Mouse (Mus musculus): ENCODE results near the gene Mgrn1. TPM values are rescaled to one million over a fixed set of nuclear protein-coding genes. Genes with fewer than 3 reads are reported as not detected.

Gene Mgrn1
- polyA plus RNA-seq, 1 experiment from 2014 or later = 57.8 TPM

- ATAC-seq = no peak
- Histone ChIP-seq H3K4me3 (ENCODE audit: low read depth, low read length) (no peak overlapping the region), H3K27ac (ENCODE audit: low read depth, low read length) (no peak overlapping the region), H3K36me3 (ENCODE audit: control insufficient read depth, insufficient read depth) (peaks cover 73% of the 10 kb centered on the region), H3K9ac (ENCODE audit: low read depth, low read length) (no peak overlapping the region), H3K4me2 (replicated peaks; ENCODE audit: low read depth) (no peak overlapping the region), H3K9me3 (ENCODE audit: control insufficient read depth) (no peaks in the 10 kb centered on the region), H3K27me3 (replicated peaks; ENCODE audit: control insufficient read depth, insufficient read depth, low read length) (no peaks in the 10 kb centered on the region), H3K4me1 (replicated peaks; ENCODE audit: control insufficient read depth, insufficient read depth, low read length) (no peaks in the 10 kb centered on the region)
- no peak for TF ChIP-seq CTCF (IDR thresholded peaks at IDR 0.05; ENCODE audit: low read depth)
- 71% methylated on average over 4 of the region's 4 CpGs for WGBS
These were observed 34.5 kb downstream of the Mgrn1 start for GRCm38 (mm10) chr16:4920556-4920955.

- H3K27me3 ChIP-seq (replicated peaks; ENCODE audit: control insufficient read depth, insufficient read depth, low read length) = no peaks in the 10 kb centered on the region
- no peak for ATAC-seq
- no peak overlapping the region for H3K4me3 ChIP-seq (ENCODE audit: low read depth, low read length)
- no peaks in the 10 kb centered on the region for H3K4me1 ChIP-seq (replicated peaks; ENCODE audit: control insufficient read depth, insufficient read depth, low read length)
- 95% methylated on average over 6 of the region's 6 CpGs for WGBS
- no peak overlapping the region for H3K27ac ChIP-seq (ENCODE audit: low read depth, low read length)
- TF ChIP-seq CTCF (IDR thresholded peaks at IDR 0.05; ENCODE audit: low read depth) = no peak
- H3K9ac ChIP-seq (ENCODE audit: low read depth, low read length) = no peak overlapping the region
- H3K4me2 ChIP-seq (replicated peaks; ENCODE audit: low read depth) = no peak overlapping the region
- H3K9me3 ChIP-seq (ENCODE audit: control insufficient read depth) = no peaks in the 10 kb centered on the region
- peaks cover 79% of the 10 kb centered on the region for H3K36me3 ChIP-seq (ENCODE audit: control insufficient read depth, insufficient read depth)
These were observed 36.4 kb downstream of the Mgrn1 start for GRCm38 (mm10) chr16:4922481-4922880.

GRCm38 (mm10) chr16:4923996-4924395 is 37.9 kb downstream of the Mgrn1 start:
- Histone ChIP-seq H3K4me2 (replicated peaks; ENCODE audit: low read depth) (no peak overlapping the region), H3K4me1 (replicated peaks; ENCODE audit: control insufficient read depth, insufficient read depth, low read length) (no peaks in the 10 kb centered on the region), H3K36me3 (ENCODE audit: control insufficient read depth, insufficient read depth) (peaks cover 92% of the 10 kb centered on the region), H3K9me3 (ENCODE audit: control insufficient read depth) (no peaks in the 10 kb centered on the region), H3K9ac (ENCODE audit: low read depth, low read length) (no peak overlapping the region), H3K4me3 (ENCODE audit: low read depth, low read length) (no peak overlapping the region), H3K27me3 (replicated peaks; ENCODE audit: control insufficient read depth, insufficient read depth, low read length) (no peaks in the 10 kb centered on the region), H3K27ac (ENCODE audit: low read depth, low read length) (no peak overlapping the region)
- WGBS = 90% methylated on average over 5 of the region's 5 CpGs
- no peak for TF ChIP-seq CTCF (IDR thresholded peaks at IDR 0.05; ENCODE audit: low read depth)
- no peak for ATAC-seq

- no peak overlapping the region for H3K9ac ChIP-seq (ENCODE audit: low read depth, low read length)
- H3K4me2 ChIP-seq (replicated peaks; ENCODE audit: low read depth) = no peak overlapping the region
- no peaks in the 10 kb centered on the region for H3K9me3 ChIP-seq (ENCODE audit: control insufficient read depth)
- H3K27me3 ChIP-seq (replicated peaks; ENCODE audit: control insufficient read depth, insufficient read depth, low read length) = no peaks in the 10 kb centered on the region
- ATAC-seq = no peak
- peaks cover 93% of the 10 kb centered on the region for H3K36me3 ChIP-seq (ENCODE audit: control insufficient read depth, insufficient read depth)
- WGBS = 86% methylated on average over 7 of the region's 7 CpGs
- H3K4me3 ChIP-seq (ENCODE audit: low read depth, low read length) = no peak overlapping the region
- H3K4me1 ChIP-seq (replicated peaks; ENCODE audit: control insufficient read depth, insufficient read depth, low read length) = 0 out of 2 replicates have a peak, but pooled peaks cover 2% of the 10 kb centered on the region
- H3K27ac ChIP-seq (ENCODE audit: low read depth, low read length) = no peak overlapping the region
- TF ChIP-seq CTCF (IDR thresholded peaks at IDR 0.05; ENCODE audit: low read depth) = no peak
These were observed 41.9 kb downstream of the Mgrn1 start for GRCm38 (mm10) chr16:4927967-4928366.

- Histone ChIP-seq H3K9ac (ENCODE audit: low read depth, low read length) (no peak overlapping the region), H3K27ac (ENCODE audit: low read depth, low read length) (no peak overlapping the region), H3K4me2 (replicated peaks; ENCODE audit: low read depth) (no peak overlapping the region), H3K9me3 (ENCODE audit: control insufficient read depth) (no peaks in the 10 kb centered on the region), H3K36me3 (ENCODE audit: control insufficient read depth, insufficient read depth) (peaks cover 91% of the 10 kb centered on the region), H3K27me3 (replicated peaks; ENCODE audit: control insufficient read depth, insufficient read depth, low read length) (no peaks in the 10 kb centered on the region), H3K4me1 (replicated peaks; ENCODE audit: control insufficient read depth, insufficient read depth, low read length) (0 out of 2 replicates have a peak, but pooled peaks cover 2% of the 10 kb centered on the region), H3K4me3 (ENCODE audit: low read depth, low read length) (no peak overlapping the region)
- no peak for ATAC-seq
- TF ChIP-seq CTCF (IDR thresholded peaks at IDR 0.05; ENCODE audit: low read depth) = no peak
- 67% methylated on average over 2 of the region's 2 CpGs for WGBS
These were observed 42.4 kb downstream of the Mgrn1 start for GRCm38 (mm10) chr16:4928474-4928873.

- Histone ChIP-seq H3K4me1 (replicated peaks; ENCODE audit: control insufficient read depth, insufficient read depth, low read length) (0 out of 2 replicates have a peak, but pooled peaks cover 2% of the 10 kb centered on the region), H3K9ac (ENCODE audit: low read depth, low read length) (no peak overlapping the region), H3K36me3 (ENCODE audit: control insufficient read depth, insufficient read depth) (peaks cover 90% of the 10 kb centered on the region), H3K4me3 (ENCODE audit: low read depth, low read length) (no peak overlapping the region), H3K27me3 (replicated peaks; ENCODE audit: control insufficient read depth, insufficient read depth, low read length) (no peaks in the 10 kb centered on the region), H3K9me3 (ENCODE audit: control insufficient read depth) (no peaks in the 10 kb centered on the region), H3K27ac (ENCODE audit: low read depth, low read length) (peak overlapping the region; percentile 41), H3K4me2 (replicated peaks; ENCODE audit: low read depth) (0 out of 2 replicates have a peak overlapping the region, but pooled peaks have one; percentile 7)
- TF ChIP-seq CTCF (IDR thresholded peaks at IDR 0.05; ENCODE audit: low read depth) = peak; percentile 62
- WGBS = 46% methylated on average over 3 of the region's 3 CpGs
- peak; percentile 74 for ATAC-seq
These were observed 46.4 kb downstream of the Mgrn1 start for GRCm38 (mm10) chr16:4932429-4932828.

GRCm38 (mm10) chr16:4935430-4935829 is 49.4 kb downstream of the Mgrn1 start:
- no peaks in the 10 kb centered on the region for H3K9me3 ChIP-seq (ENCODE audit: control insufficient read depth)
- 98% methylated on average over 31 of the region's 31 CpGs for WGBS
- no peak overlapping the region for H3K4me2 ChIP-seq (replicated peaks; ENCODE audit: low read depth)
- H3K27ac ChIP-seq (ENCODE audit: low read depth, low read length) = no peak overlapping the region
- no peak overlapping the region for H3K9ac ChIP-seq (ENCODE audit: low read depth, low read length)
- H3K27me3 ChIP-seq (replicated peaks; ENCODE audit: control insufficient read depth, insufficient read depth, low read length) = no peaks in the 10 kb centered on the region
- TF ChIP-seq CTCF (IDR thresholded peaks at IDR 0.05; ENCODE audit: low read depth) = no peak
- H3K4me3 ChIP-seq (ENCODE audit: low read depth, low read length) = no peak overlapping the region
- peaks cover 2% of the 10 kb centered on the region for H3K4me1 ChIP-seq (replicated peaks; ENCODE audit: control insufficient read depth, insufficient read depth, low read length)
- H3K36me3 ChIP-seq (ENCODE audit: control insufficient read depth, insufficient read depth) = peaks cover 72% of the 10 kb centered on the region
- no peak for ATAC-seq

Data from intestine, postnatal 0 days (tissue).